Mouse (Mus musculus) left cerebral cortex, adult 2 months (tissue): ENCODE results near the gene Osbpl8. TPM values are rescaled to one million over a fixed set of nuclear protein-coding genes. Genes with fewer than 3 reads are reported as not detected.

Experiments
- DNase-seq, 2 experiments: peaks; one replicate each; pipeline ENCODE4 v3.0.0; 2021 to 2022; ENCODE audit warnings: low spot score in 2 of 2, mixed read lengths in 1 of 2; ENCODE audit errors: extremely low spot score in 1 of 2
- H3K27ac ChIP-seq: fragments of 200-600 bp; 2 replicates; pipeline ENCODE4 v1.8.1; 2022
- H3K4me3 ChIP-seq: fragments of 200-600 bp; 2 replicates; pipeline ENCODE4 v1.8.1; 2022
- CTCF ChIP-seq: fragments of 200-600 bp; IDR thresholded peaks from 2 replicates; pipeline ENCODE4 v1.8.1; 2022; ENCODE audit warnings: antibody characterized with exemption, mild to moderate bottlenecking, moderate library complexity
- intact Hi-C: fragments of 180-260 bp; cut with DNase I; formaldehyde crosslinking; loops from one replicate; pipeline ENCODE4 v1.15.1; 2025
- long read RNA-seq, 2 experiments: library from polyadenylated mRNA; stranded (forward); transcript quantifications; one replicate each; pipeline ENCODE4 v2.0.0; 2021; ENCODE audit warnings: borderline mapping rate in 2 of 2
- total RNA-seq, 2 experiments: library from RNA; stranded (reverse); gene quantifications; 2 replicates each; pipeline ENCODE4 v1.2.3; 2021

The Osbpl8 gene
- 100 to 1,000 TPM in 1 of 2 experiments, 10 to 100 TPM in 1; 93.8 to 104 TPM for total RNA-seq
- long read RNA-seq, experiment 1, full-length matches to known transcripts: 49 of 76 reads
- long read RNA-seq, experiment 1, partial matches to known transcripts: 16 of 76 reads
- long read RNA-seq, experiment 1, other reads (novel, unspliced or antisense): 11 of 76 reads
- long read RNA-seq, experiment 2, full-length matches to known transcripts: 47 of 61 reads
- long read RNA-seq, experiment 2, partial matches to known transcripts: 3 of 61 reads
- long read RNA-seq, experiment 2, other reads (novel, unspliced or antisense): 11 of 61 reads

GRCm38 (mm10) chr10:111164304-111165218 lies at the start of gene Osbpl8:
Osbpl8 (plus strand) TSS chr10:111164752.
- intact Hi-C loops: loop anchor here (1.0 to 5.0 kb wide), 3 partner anchors 57 to 134 kb away; partner anchors contain the start of gene Bbs10
- H3K4me3 ChIP-seq: peak within 1 kb of the TSS; percentile 75

GRCm38 (mm10) chr10:111117198-111117845 lies 47.2 kb upstream of the Osbpl8 start:
- no peak for DNase-seq
- intact Hi-C loops: no loop called here
- H3K4me3 ChIP-seq: no peak overlapping the region
- H3K27ac ChIP-seq: no peak overlapping the region
- no peak for TF ChIP-seq CTCF

More at GRCm38 (mm10) chr10:111164304-111165218, at the start of gene Osbpl8:
- peak within 1 kb of the TSS; percentile 97 for H3K27ac ChIP-seq
- TF ChIP-seq CTCF: no peak; the same call in 1 of the 2 replicates
- DNase-seq: peak; percentile 100

GRCm38 (mm10) chr10:111118292-111118691 lies 46.3 kb upstream of the Osbpl8 start:
- no peak for TF ChIP-seq CTCF
- no peak overlapping the region for H3K4me3 ChIP-seq
- H3K27ac ChIP-seq: no peak overlapping the region
- intact Hi-C loops: no loop called here
- no peak for DNase-seq

- no peak for TF ChIP-seq CTCF
- DNase-seq: no peak
- no peak overlapping the region for H3K4me3 ChIP-seq
- intact Hi-C loops: no loop called here
- H3K27ac ChIP-seq: no peak overlapping the region
These were observed 45.4 kb upstream of the Osbpl8 start for GRCm38 (mm10) chr10:111118991-111119650.

GRCm38 (mm10) chr10:111119756-111120155 lies 44.8 kb upstream of the Osbpl8 start:
- no peak for TF ChIP-seq CTCF
- Histone ChIP-seq H3K4me3 (no peak overlapping the region), H3K27ac (no peak overlapping the region)
- intact Hi-C loops: no loop called here
- DNase-seq: no peak

GRCm38 (mm10) chr10:111122864-111123398 lies 41.6 kb upstream of the Osbpl8 start:
- Histone ChIP-seq H3K27ac (no peak overlapping the region), H3K4me3 (no peak overlapping the region)
- no peak for DNase-seq
- no peak for TF ChIP-seq CTCF
- intact Hi-C loops: no loop called here

- no peak for DNase-seq
- Histone ChIP-seq H3K4me3 (no peak overlapping the region), H3K27ac (no peak overlapping the region)
- intact Hi-C loops: no loop called here
- no peak for TF ChIP-seq CTCF
These were observed 40.4 kb upstream of the Osbpl8 start for GRCm38 (mm10) chr10:111124175-111124574.

GRCm38 (mm10) chr10:111124767-111125315 lies 39.7 kb upstream of the Osbpl8 start:
- DNase-seq: no peak
- no peak overlapping the region for H3K4me3 ChIP-seq
- intact Hi-C loops: no loop called here
- no peak for TF ChIP-seq CTCF
- H3K27ac ChIP-seq: no peak overlapping the region

GRCm38 (mm10) chr10:111127388-111127787 lies 37.2 kb upstream of the Osbpl8 start:
- TF ChIP-seq CTCF: no peak
- no peak overlapping the region for H3K27ac ChIP-seq
- no peak overlapping the region for H3K4me3 ChIP-seq
- DNase-seq: no peak
- intact Hi-C loops: no loop called here

- Histone ChIP-seq H3K27ac (no peak overlapping the region), H3K4me3 (no peak overlapping the region)
- no peak for TF ChIP-seq CTCF
- intact Hi-C loops: no loop called here
- no peak for DNase-seq
These were observed 36.1 kb upstream of the Osbpl8 start for GRCm38 (mm10) chr10:111128493-111128892.
